Mouse (Mus musculus): ENCODE measurements around the gene Ippk. TPM values are rescaled to one million over a fixed set of nuclear protein-coding genes. Genes with fewer than 3 reads are reported as not detected.

Gene Ippk
- polyA plus RNA-seq, 2 experiments, result 9.8 to 14.5 TPM

- ATAC-seq (ENCODE audit: low FRiP score, low read depth) (0 out of 2 replicates have a peak, but pooled peaks have one; percentile 12), DNase-seq (ENCODE audit: low spot score) (peak; percentile 31)
- Histone ChIP-seq H3K4me2 (replicated peaks; ENCODE audit: low read depth, low read length, severe bottlenecking) (no peak within 1 kb of the TSS), H3K9ac (ENCODE audit: low read depth, low read length, severe bottlenecking) (no peak within 1 kb of the TSS), H3K4me1 (ENCODE audit: control insufficient read depth, insufficient read depth, low read length) (peaks cover 5% of the 10 kb centered on the region; the same call in 1 of the 2 replicates), H3K27me3 (ENCODE audit: control insufficient read depth, insufficient read depth, low read length) (no peaks in the 10 kb centered on the region), H3K4me3 (replicated peaks; ENCODE audit: low read length) (no peak within 1 kb of the TSS), H3K36me3 (ENCODE audit: control insufficient read depth, insufficient read depth, low read length) (no peaks in the 10 kb centered on the region), H3K9me3 (ENCODE audit: control insufficient read depth, low read length) (no peaks in the 10 kb centered on the region), H3K27ac (replicated peaks; ENCODE audit: low read depth, low read length) (0 out of 2 replicates have a peak within 1 kb of the TSS, but pooled peaks have one; percentile 19)
- 54% methylated on average over 6 of the region's 6 CpGs for WGBS
- no peak for TF ChIP-seq POLR2A (IDR thresholded peaks at IDR 0.05; ENCODE audit: borderline replicate concordance, extremely low read depth, insufficient read depth, insufficient read length)
These were observed 71.6 kb downstream of the Ippk start, which contains the start of gene Tes3-ps for GRCm38 (mm10) chr13:49492376-49493368. TSS of gene Tes3-ps (plus strand) at chr13:49493318.

GRCm38 (mm10) chr13:49504510-49504909 lies 83.5 kb downstream of the Ippk start, which contains the start of gene Ecm2:
TSS of gene Ecm2 (plus strand) at chr13:49504810.
- no peak for DNase-seq (ENCODE audit: low spot score)
- 0 out of 2 replicates have a peak within 1 kb of the TSS, but pooled peaks have one; percentile 8 for H3K9ac ChIP-seq (ENCODE audit: low read depth, low read length, severe bottlenecking)
- H3K4me2 ChIP-seq (replicated peaks; ENCODE audit: low read depth, low read length, severe bottlenecking), result peak within 1 kb of the TSS; percentile 18; the same call in 1 of the 2 replicates
- H3K27me3 ChIP-seq (ENCODE audit: control insufficient read depth, insufficient read depth, low read length), result no peaks in the 10 kb centered on the region
- H3K27ac ChIP-seq (replicated peaks; ENCODE audit: low read depth, low read length), result peak within 1 kb of the TSS; percentile 55; the same call in 1 of the 2 replicates
- no peak for ATAC-seq (ENCODE audit: low FRiP score, low read depth)
- 42% methylated on average over 4 of the region's 4 CpGs for whole genome bisulfite sequencing
- no peak within 1 kb of the TSS for H3K4me3 ChIP-seq (replicated peaks; ENCODE audit: low read length)
- H3K9me3 ChIP-seq (ENCODE audit: control insufficient read depth, low read length), result no peaks in the 10 kb centered on the region
- H3K36me3 ChIP-seq (ENCODE audit: control insufficient read depth, insufficient read depth, low read length), result no peaks in the 10 kb centered on the region
- H3K4me1 ChIP-seq (ENCODE audit: control insufficient read depth, insufficient read depth, low read length), result peaks cover 10% of the 10 kb centered on the region
- TF ChIP-seq POLR2A (IDR thresholded peaks at IDR 0.05; ENCODE audit: borderline replicate concordance, extremely low read depth, insufficient read depth, insufficient read length), result no peak

- no peak for DNase-seq (ENCODE audit: low spot score)
- Histone ChIP-seq H3K27me3 (ENCODE audit: control insufficient read depth, insufficient read depth, low read length) (no peaks in the 10 kb centered on the region), H3K4me1 (ENCODE audit: control insufficient read depth, insufficient read depth, low read length) (peaks cover 10% of the 10 kb centered on the region), H3K27ac (replicated peaks; ENCODE audit: low read depth, low read length) (no peak overlapping the region), H3K4me2 (replicated peaks; ENCODE audit: low read depth, low read length, severe bottlenecking) (no peak overlapping the region; the same call in 1 of the 2 replicates), H3K9ac (ENCODE audit: low read depth, low read length, severe bottlenecking) (no peak overlapping the region), H3K9me3 (ENCODE audit: control insufficient read depth, low read length) (no peaks in the 10 kb centered on the region), H3K36me3 (ENCODE audit: control insufficient read depth, insufficient read depth, low read length) (no peaks in the 10 kb centered on the region), H3K4me3 (replicated peaks; ENCODE audit: low read length) (no peak overlapping the region)
- no peak for ATAC-seq (ENCODE audit: low FRiP score, low read depth)
- TF ChIP-seq POLR2A (IDR thresholded peaks at IDR 0.05; ENCODE audit: borderline replicate concordance, extremely low read depth, insufficient read depth, insufficient read length), result no peak
- 77% methylated on average over 4 of the region's 4 CpGs for WGBS
These were observed 84.7 kb downstream of the Ippk start for GRCm38 (mm10) chr13:49505776-49506175.

- Histone ChIP-seq H3K9me3 (ENCODE audit: control insufficient read depth, low read length) (no peaks in the 10 kb centered on the region), H3K4me1 (ENCODE audit: control insufficient read depth, insufficient read depth, low read length) (peaks cover 10% of the 10 kb centered on the region), H3K4me2 (replicated peaks; ENCODE audit: low read depth, low read length, severe bottlenecking) (no peak overlapping the region), H3K27ac (replicated peaks; ENCODE audit: low read depth, low read length) (no peak overlapping the region), H3K36me3 (ENCODE audit: control insufficient read depth, insufficient read depth, low read length) (no peaks in the 10 kb centered on the region), H3K9ac (ENCODE audit: low read depth, low read length, severe bottlenecking) (no peak overlapping the region), H3K27me3 (ENCODE audit: control insufficient read depth, insufficient read depth, low read length) (no peaks in the 10 kb centered on the region), H3K4me3 (replicated peaks; ENCODE audit: low read length) (no peak overlapping the region)
- no peak for TF ChIP-seq POLR2A (IDR thresholded peaks at IDR 0.05; ENCODE audit: borderline replicate concordance, extremely low read depth, insufficient read depth, insufficient read length)
- DNase-seq (ENCODE audit: low spot score) (no peak), ATAC-seq (ENCODE audit: low FRiP score, low read depth) (no peak)
- 65% methylated on average over 3 of the region's 3 CpGs for WGBS
These were observed 86.1 kb downstream of the Ippk start for GRCm38 (mm10) chr13:49507176-49507575.

Other genes with a start within 250 kb of the Ippk start
- gene Ninj1, start 233.8 kb upstream of the Ippk start, polyA plus RNA-seq (2012; rRNA removed), result 67.4 and 81.1 TPM in 2 replicates
- 60.2 and 61.5 TPM in 2 replicates for gene Ninj1, start 233.8 kb upstream of the Ippk start, polyA plus RNA-seq (2014; fragmentation: Nextera tagmentation; extraction: Ambion mirVana)
- gene Card19, start 205.2 kb upstream of the Ippk start, polyA plus RNA-seq (2012; rRNA removed), result 71.3 and 93.1 TPM in 2 replicates
- 67.1 and 71.4 TPM in 2 replicates for gene Card19, start 205.2 kb upstream of the Ippk start, polyA plus RNA-seq (2014; fragmentation: Nextera tagmentation; extraction: Ambion mirVana)
- gene Susd3, start 172.5 kb upstream of the Ippk start, polyA plus RNA-seq (2012; rRNA removed), result 2.1 and 2.6 TPM in 2 replicates
- 2.2 and 2.8 TPM in 2 replicates for gene Susd3, start 172.5 kb upstream of the Ippk start, polyA plus RNA-seq (2014; fragmentation: Nextera tagmentation; extraction: Ambion mirVana)
- gene Fgd3, start 100.9 kb upstream of the Ippk start, polyA plus RNA-seq (2012; rRNA removed), result 1.1 and 1.2 TPM in 2 replicates
- 0.40 and 0.78 TPM in 2 replicates for gene Fgd3, start 100.9 kb upstream of the Ippk start, polyA plus RNA-seq (2014; fragmentation: Nextera tagmentation; extraction: Ambion mirVana)
- 30.5 and 30.7 TPM in 2 replicates for gene Bicd2, start 79.7 kb upstream of the Ippk start, polyA plus RNA-seq (2012; rRNA removed)
- 30.8 and 34.1 TPM in 2 replicates for gene Bicd2, start 79.7 kb upstream of the Ippk start, polyA plus RNA-seq (2014; fragmentation: Nextera tagmentation; extraction: Ambion mirVana)
- gene Tes3-ps, start 72.1 kb downstream of the Ippk start, polyA plus RNA-seq (2012; rRNA removed), result 0.15 and 0.20 TPM in 2 replicates
- gene Tes3-ps, start 72.1 kb downstream of the Ippk start, polyA plus RNA-seq (2014; fragmentation: Nextera tagmentation; extraction: Ambion mirVana), result 0.58 and 0.91 TPM in 2 replicates
- gene Ecm2, start 83.6 kb downstream of the Ippk start, polyA plus RNA-seq (2012; rRNA removed), result 3.4 and 4.6 TPM in 2 replicates
- 2.5 and 2.8 TPM in 2 replicates for gene Ecm2, start 83.6 kb downstream of the Ippk start, polyA plus RNA-seq (2014; fragmentation: Nextera tagmentation; extraction: Ambion mirVana)
- 57.9 and 76.8 TPM in 2 replicates for gene Aspn, start 123.2 kb downstream of the Ippk start, polyA plus RNA-seq (2012; rRNA removed)
- 106 and 120 TPM in 2 replicates for gene Aspn, start 123.2 kb downstream of the Ippk start, polyA plus RNA-seq (2014; fragmentation: Nextera tagmentation; extraction: Ambion mirVana)
- 4.1 and 5.4 TPM in 2 replicates for gene Omd, start 161.2 kb downstream of the Ippk start, polyA plus RNA-seq (2012; rRNA removed)
- gene Omd, start 161.2 kb downstream of the Ippk start, polyA plus RNA-seq (2014; fragmentation: Nextera tagmentation; extraction: Ambion mirVana), result 7.8 and 8.5 TPM in 2 replicates
- gene Ogn, start 186.8 kb downstream of the Ippk start, polyA plus RNA-seq (2012; rRNA removed), result 100 and 135 TPM in 2 replicates
- 275 and 276 TPM in 2 replicates for gene Ogn, start 186.8 kb downstream of the Ippk start, polyA plus RNA-seq (2014; fragmentation: Nextera tagmentation; extraction: Ambion mirVana)
- 5.9 and 9.8 TPM in 2 replicates for gene Cenpp, start 231.5 kb downstream of the Ippk start, polyA plus RNA-seq (2012; rRNA removed)
- gene Cenpp, start 231.5 kb downstream of the Ippk start, polyA plus RNA-seq (2014; fragmentation: Nextera tagmentation; extraction: Ambion mirVana), result 21.8 and 22.2 TPM in 2 replicates
- gene Nol8, start 231.8 kb downstream of the Ippk start, polyA plus RNA-seq (2012; rRNA removed), result 6.6 and 9.8 TPM in 2 replicates
- gene Nol8, start 231.8 kb downstream of the Ippk start, polyA plus RNA-seq (2014; fragmentation: Nextera tagmentation; extraction: Ambion mirVana), result 12.2 and 13.6 TPM in 2 replicates